17 mouse cellular contexts compared by ENCODE assay signal in genomic region chr11:87729593-87730185, GRCm38 (mm10). TPM values are rescaled to one million over a fixed set of nuclear protein-coding genes. Genes with fewer than 3 reads are reported as not detected.
DNase-seq lines count a peak whose midpoint lies in the region; ATAC-seq lines count a peak whose summit lies in the region.
"Had no signal": no experiment of that assay in that cellular context is flagged by ENCODE, and none has a peak within 500 bp of the region (broad histone marks: within the 10 kb centered on the region; RNA-seq: fewer than 3 reads in every experiment).

No protein-coding gene starts in this region.

- H3K4me1 ChIP-seq in forebrain, embryonic 10.5 days = peaks cover 50% of the 10 kb centered on the region
- peaks cover 5% of the 10 kb centered on the region; the same call in 1 of the 2 replicates for H3K4me1 ChIP-seq in forebrain, embryonic 14.5 days (ENCODE audit: control insufficient read depth, insufficient read depth, low read length)
- H3K4me1 ChIP-seq in liver, embryonic 12.5 days = peaks cover 100% of the 10 kb centered on the region

- H3K27me3 ChIP-seq in forebrain, embryonic 10.5 days (ENCODE audit: poor library complexity, severe bottlenecking) = peaks cover 20% of the 10 kb centered on the region
- no peaks in the 10 kb centered on the region for H3K27me3 ChIP-seq in forebrain, embryonic 14.5 days (replicated peaks; ENCODE audit: control insufficient read depth, insufficient read depth, low read length)
- no peaks in the 10 kb centered on the region for H3K27me3 ChIP-seq in liver, embryonic 12.5 days (replicated peaks)
- H3K27me3 ChIP-seq: CH12.LX; forebrain, embryonic 15.5 days; Patski had no signal

- H3K9ac ChIP-seq in forebrain, embryonic 14.5 days (ENCODE audit: low read length) = no peak overlapping the region
- peak overlapping the region; percentile 75 for H3K9ac ChIP-seq in liver, embryonic 12.5 days
- H3K9ac ChIP-seq: forebrain, embryonic 15.5 days; limb, embryonic 12.5 days; midbrain, embryonic 12.5 days had no signal

- H3K4me2 ChIP-seq in forebrain, embryonic 14.5 days (ENCODE audit: low read length) = no peak overlapping the region
- peak overlapping the region; percentile 74 for H3K4me2 ChIP-seq in liver, embryonic 12.5 days
- H3K4me2 ChIP-seq: forebrain, embryonic 15.5 days; limb, embryonic 12.5 days; midbrain, embryonic 12.5 days had no signal

- 87% methylated on average over 13 of the region's 13 CpGs for WGBS in forebrain, embryonic 10.5 days
- WGBS in forebrain, embryonic 14.5 days = 91% methylated on average over 13 of the region's 13 CpGs
- WGBS in liver, embryonic 12.5 days (ENCODE audit: insufficient replicate concordance) = 37% methylated on average over 13 of the region's 13 CpGs

- peak overlapping the region; percentile 60; the same call in 1 of the 2 replicates for H3K27ac ChIP-seq in forebrain, embryonic 10.5 days
- H3K27ac ChIP-seq in forebrain, embryonic 14.5 days (ENCODE audit: low read depth, low read length) = no peak overlapping the region
- H3K27ac ChIP-seq in liver, embryonic 12.5 days = peak overlapping the region; percentile 97
- H3K27ac ChIP-seq: forebrain, embryonic 15.5 days; gastrocnemius, adult 2 months; heart, adult 2 months; kidney, postnatal 0 days; limb, embryonic 12.5 days; midbrain, embryonic 12.5 days had no signal

- no peak for ATAC-seq in forebrain, embryonic 14.5 days
- ATAC-seq in liver, embryonic 12.5 days = peak; percentile 65
- no peak for ATAC-seq in megakaryocyte, adult 5-6 weeks (ENCODE audit: poor library complexity, severe bottlenecking)
- ATAC-seq: forebrain, embryonic 15.5 days; Patski had no signal

- no peak for DNase-seq in forebrain, embryonic 10.5 days (ENCODE audit: extremely low spot score, low spot score)
- no peak for DNase-seq in forebrain, embryonic 14.5 days (ENCODE audit: low spot score)
- DNase-seq in spleen, postnatal 10 days (ENCODE audit: low spot score in 2 of 2) = peak; percentile 35 to 38
- DNase-seq in spleen, postnatal 4 days (ENCODE audit: low spot score in 2 of 2) = no peak
- DNase-seq in frontal cortex, postnatal 10 days (ENCODE audit: low spot score in 2 of 2) = no peak
- no peak for DNase-seq in lung, postnatal 25 days (ENCODE audit: low spot score)
- DNase-seq: cerebellum, adult 11-12 months; gastrocnemius, adult 2 months; heart, adult 2 months had no signal

- H3K4me3 ChIP-seq in forebrain, embryonic 10.5 days = no peak overlapping the region
- H3K4me3 ChIP-seq in forebrain, embryonic 14.5 days (ENCODE audit: low read depth, low read length) = no peak overlapping the region
- peak overlapping the region; percentile 46 for H3K4me3 ChIP-seq in liver, embryonic 12.5 days
- H3K4me3 ChIP-seq: forebrain, embryonic 15.5 days; gastrocnemius, adult 2 months; heart, adult 2 months; limb, embryonic 12.5 days; midbrain, embryonic 12.5 days had no signal

- no peaks in the 10 kb centered on the region for H3K36me3 ChIP-seq in forebrain, embryonic 10.5 days (replicated peaks)
- no peaks in the 10 kb centered on the region for H3K36me3 ChIP-seq in forebrain, embryonic 14.5 days (ENCODE audit: control insufficient read depth, insufficient read depth, low read length)
- peaks cover 29% of the 10 kb centered on the region for H3K36me3 ChIP-seq in liver, embryonic 12.5 days
- H3K36me3 ChIP-seq: forebrain, embryonic 15.5 days; limb, embryonic 12.5 days; midbrain, embryonic 12.5 days had no signal

- H3K9me3 ChIP-seq in forebrain, embryonic 10.5 days = no peaks in the 10 kb centered on the region
- no peaks in the 10 kb centered on the region for H3K9me3 ChIP-seq in forebrain, embryonic 14.5 days (replicated peaks; ENCODE audit: control insufficient read depth, low read length)
- no peaks in the 10 kb centered on the region for H3K9me3 ChIP-seq in liver, embryonic 12.5 days (replicated peaks)
- H3K9me3 ChIP-seq: forebrain, embryonic 15.5 days; limb, embryonic 12.5 days; midbrain, embryonic 12.5 days had no signal

RNA-seq across cellular contexts. Expression of gene Supt4a, which starts 7.7 kb away (rescaled TPM):
- 153 and 160 TPM in 2 replicates for polyA plus RNA-seq in forebrain, embryonic 10.5 days (2016; fragmentation: Nextera tagmentation; extraction: Ambion mirVana)
- polyA plus RNA-seq in forebrain, embryonic 14.5 days (2014; fragmentation: Nextera tagmentation; extraction: Ambion mirVana) = 160 and 203 TPM in 2 replicates
- 207 and 209 TPM in 2 replicates for polyA plus RNA-seq in liver, embryonic 12.5 days (2016; fragmentation: Nextera tagmentation; extraction: Ambion mirVana)
- total RNA-seq in megakaryocyte, adult 5-6 weeks (2015) = 200 and 205 TPM in 2 replicates
- total RNA-seq in megakaryocyte, adult 5-6 weeks (2017) = 58.9 and 59.0 TPM in 2 replicates

RNA-seq across cellular contexts. Expression of gene Tspoap1, which starts 30.7 kb away (rescaled TPM):
- 11.0 and 11.1 TPM in 2 replicates for polyA plus RNA-seq in forebrain, embryonic 10.5 days (2016; fragmentation: Nextera tagmentation; extraction: Ambion mirVana)
- 13.5 and 20.2 TPM in 2 replicates for polyA plus RNA-seq in forebrain, embryonic 14.5 days (2014; fragmentation: Nextera tagmentation; extraction: Ambion mirVana)
- polyA plus RNA-seq in liver, embryonic 12.5 days (2016; fragmentation: Nextera tagmentation; extraction: Ambion mirVana) = 5.9 and 6.2 TPM in 2 replicates
- 5.4 and 8.0 TPM in 2 replicates for total RNA-seq in megakaryocyte, adult 5-6 weeks (2015)
- 6.1 and 8.6 TPM in 2 replicates for total RNA-seq in megakaryocyte, adult 5-6 weeks (2017)
- total RNA-seq: gastrocnemius, adult 2 months; heart, adult 2 months had no signal

Comparison
In these comparisons a context has a peak if more than half of its experiments do, and no peak if none do; other contexts are left out.
1. DNase-seq: peak in spleen, postnatal 10 days (2 of 2); none in forebrain, embryonic 10.5 days (single experiment), forebrain, embryonic 14.5 days (single experiment), spleen, postnatal 4 days (0 of 2), frontal cortex, postnatal 10 days (0 of 2) and lung, postnatal 25 days (single experiment).